Mouse (Mus musculus): ENCODE measurements around the gene Zbtb16. TPM values are rescaled to one million over a fixed set of nuclear protein-coding genes. Genes with fewer than 3 reads are reported as not detected.

The Zbtb16 gene
- polyA plus RNA-seq, 1 experiment from 2014 or later, result 2.5 TPM

- H3K9ac ChIP-seq (replicated peaks), result no peak overlapping the region
- H3K27ac ChIP-seq (ENCODE audit: low read depth), result peak overlapping the region; percentile 34; the same call in 1 of the 2 replicates
- ATAC-seq (no peak), DNase-seq (no peak)
- no peak for TF ChIP-seq EP300 (IDR thresholded peaks at IDR 0.05; ENCODE audit: low read depth)
- TF ChIP-seq CTCF (IDR thresholded peaks at IDR 0.05; ENCODE audit: low read depth), result no peak
- H3K9me3 ChIP-seq (ENCODE audit: low read length), result no peaks in the 10 kb centered on the region
- H3K36me3 ChIP-seq (replicated peaks; ENCODE audit: insufficient read depth, low read length), result no peaks in the 10 kb centered on the region
- H3K4me2 ChIP-seq (ENCODE audit: low read depth, low read length), result no peak overlapping the region
- H3K4me1 ChIP-seq (ENCODE audit: insufficient read depth), result peaks cover 19% of the 10 kb centered on the region
- H3K27me3 ChIP-seq (ENCODE audit: insufficient read depth, low read length), result no peaks in the 10 kb centered on the region
- 38% methylated on average over 6 of the region's 6 CpGs for WGBS (ENCODE audit: insufficient replicate concordance)
- H3K4me3 ChIP-seq (ENCODE audit: low read depth, low read length), result no peak overlapping the region
Observed at GRCm38 (mm10) chr9:48786814-48787213, 49.2 kb downstream of the Zbtb16 start.

GRCm38 (mm10) chr9:48784937-48785336 lies 51.1 kb downstream of the Zbtb16 start:
- Histone ChIP-seq H3K4me2 (ENCODE audit: low read depth, low read length) (no peak overlapping the region), H3K27ac (ENCODE audit: low read depth) (0 out of 2 replicates have a peak overlapping the region, but pooled peaks have one; percentile 8), H3K9ac (replicated peaks) (no peak overlapping the region), H3K4me1 (ENCODE audit: insufficient read depth) (peaks cover 19% of the 10 kb centered on the region), H3K4me3 (ENCODE audit: low read depth, low read length) (no peak overlapping the region), H3K36me3 (replicated peaks; ENCODE audit: insufficient read depth, low read length) (no peaks in the 10 kb centered on the region), H3K27me3 (ENCODE audit: insufficient read depth, low read length) (no peaks in the 10 kb centered on the region), H3K9me3 (ENCODE audit: low read length) (no peaks in the 10 kb centered on the region)
- DNase-seq, result no peak
- 0 out of 2 replicates have a peak, but pooled peaks have one; percentile 11 for TF ChIP-seq EP300 (IDR thresholded peaks at IDR 0.05; ENCODE audit: low read depth)
- TF ChIP-seq CTCF (IDR thresholded peaks at IDR 0.05; ENCODE audit: low read depth), result no peak
- 55% methylated on average over 6 of the region's 6 CpGs for WGBS (ENCODE audit: insufficient replicate concordance)
- peak; percentile 73 for ATAC-seq

GRCm38 (mm10) chr9:48783292-48783691 lies 52.7 kb downstream of the Zbtb16 start:
- no peak overlapping the region for H3K9ac ChIP-seq (replicated peaks)
- ATAC-seq (no peak), DNase-seq (no peak)
- no peak overlapping the region for H3K4me2 ChIP-seq (ENCODE audit: low read depth, low read length)
- H3K27ac ChIP-seq (ENCODE audit: low read depth), result no peak overlapping the region
- no peaks in the 10 kb centered on the region for H3K9me3 ChIP-seq (ENCODE audit: low read length)
- TF ChIP-seq CTCF (IDR thresholded peaks at IDR 0.05; ENCODE audit: low read depth) (no peak), EP300 (IDR thresholded peaks at IDR 0.05; ENCODE audit: low read depth) (no peak; the same call in 1 of the 2 replicates)
- 48% methylated on average over 4 of the region's 4 CpGs for WGBS (ENCODE audit: insufficient replicate concordance)
- peaks cover 19% of the 10 kb centered on the region for H3K4me1 ChIP-seq (ENCODE audit: insufficient read depth)
- H3K36me3 ChIP-seq (replicated peaks; ENCODE audit: insufficient read depth, low read length), result no peaks in the 10 kb centered on the region
- no peak overlapping the region for H3K4me3 ChIP-seq (ENCODE audit: low read depth, low read length)
- H3K27me3 ChIP-seq (ENCODE audit: insufficient read depth, low read length), result no peaks in the 10 kb centered on the region

GRCm38 (mm10) chr9:48782284-48783060 lies 53.5 kb downstream of the Zbtb16 start:
- WGBS (ENCODE audit: insufficient replicate concordance), result 59% methylated on average over 15 of the region's 15 CpGs

GRCm38 (mm10) chr9:48776268-48776667 lies 59.8 kb downstream of the Zbtb16 start:
- Histone ChIP-seq H3K4me2 (ENCODE audit: low read depth, low read length) (no peak overlapping the region), H3K4me3 (ENCODE audit: low read depth, low read length) (no peak overlapping the region), H3K27me3 (ENCODE audit: insufficient read depth, low read length) (no peaks in the 10 kb centered on the region), H3K9me3 (ENCODE audit: low read length) (no peaks in the 10 kb centered on the region), H3K27ac (ENCODE audit: low read depth) (no peak overlapping the region), H3K9ac (replicated peaks) (no peak overlapping the region), H3K4me1 (ENCODE audit: insufficient read depth) (no peaks in the 10 kb centered on the region), H3K36me3 (replicated peaks; ENCODE audit: insufficient read depth, low read length) (no peaks in the 10 kb centered on the region)
- TF ChIP-seq EP300 (IDR thresholded peaks at IDR 0.05; ENCODE audit: low read depth), result no peak
- TF ChIP-seq CTCF (IDR thresholded peaks at IDR 0.05; ENCODE audit: low read depth), result no peak
- WGBS (ENCODE audit: insufficient replicate concordance), result 86% methylated on average over 7 of the region's 7 CpGs
- no peak for ATAC-seq
- no peak for DNase-seq

More at GRCm38 (mm10) chr9:48782284-48783060, 53.5 kb downstream of the Zbtb16 start:
- H3K27me3 ChIP-seq (ENCODE audit: insufficient read depth, low read length), result no peaks in the 10 kb centered on the region
- no peak for ATAC-seq
- H3K27ac ChIP-seq (ENCODE audit: low read depth), result no peak overlapping the region
- H3K36me3 ChIP-seq (replicated peaks; ENCODE audit: insufficient read depth, low read length), result no peaks in the 10 kb centered on the region
- no peak overlapping the region for H3K4me3 ChIP-seq (ENCODE audit: low read depth, low read length)
- TF ChIP-seq EP300 (IDR thresholded peaks at IDR 0.05; ENCODE audit: low read depth), result no peak
- TF ChIP-seq CTCF (IDR thresholded peaks at IDR 0.05; ENCODE audit: low read depth), result no peak
- no peak overlapping the region for H3K9ac ChIP-seq (replicated peaks)
- peaks cover 15% of the 10 kb centered on the region for H3K4me1 ChIP-seq (ENCODE audit: insufficient read depth)
- no peaks in the 10 kb centered on the region for H3K9me3 ChIP-seq (ENCODE audit: low read length)
- H3K4me2 ChIP-seq (ENCODE audit: low read depth, low read length), result no peak overlapping the region
- DNase-seq, result no peak

GRCm38 (mm10) chr9:48775561-48775960 lies 60.5 kb downstream of the Zbtb16 start:
- Histone ChIP-seq H3K4me2 (ENCODE audit: low read depth, low read length) (no peak overlapping the region), H3K9me3 (ENCODE audit: low read length) (no peaks in the 10 kb centered on the region), H3K27me3 (ENCODE audit: insufficient read depth, low read length) (no peaks in the 10 kb centered on the region), H3K4me1 (ENCODE audit: insufficient read depth) (no peaks in the 10 kb centered on the region), H3K36me3 (replicated peaks; ENCODE audit: insufficient read depth, low read length) (no peaks in the 10 kb centered on the region), H3K4me3 (ENCODE audit: low read depth, low read length) (no peak overlapping the region), H3K27ac (ENCODE audit: low read depth) (no peak overlapping the region), H3K9ac (replicated peaks) (no peak overlapping the region)
- WGBS (ENCODE audit: insufficient replicate concordance), result 44% methylated on average over 2 of the region's 2 CpGs
- TF ChIP-seq CTCF (IDR thresholded peaks at IDR 0.05; ENCODE audit: low read depth), result no peak
- TF ChIP-seq EP300 (IDR thresholded peaks at IDR 0.05; ENCODE audit: low read depth), result no peak
- ATAC-seq (no peak), DNase-seq (no peak)
